Mouse (Mus musculus) liver, embryonic 14.5 days (tissue): ENCODE results near the gene Cct3. TPM values are rescaled to one million over a fixed set of nuclear protein-coding genes. Genes with fewer than 3 reads are reported as not detected.
"Not testable (repeated sequence)": the region's sequence is repeated elsewhere in the genome, so short reads cannot be mapped to it uniquely, and the experiment has no call there.

Source experiments
- ATAC-seq: fragments of 200-750 bp; cut with Nextera tagmentation; 2 replicates; pipeline ENCODE4 v1.8.0; 2017; ENCODE audit warnings: moderate number of reproducible peaks, mild to moderate bottlenecking, moderate library complexity; ENCODE audit not compliant: insufficient read depth
- DNase-seq, 3 experiments: peaks; one replicate each; pipeline ENCODE4 v3.0.0-alpha.2; 2012 to 2013; ENCODE audit warnings: low read depth in 3 of 3, low spot score in 3 of 3
- H3K27ac ChIP-seq: fragments of 300-500 bp; sonication (generic); 2 replicates; pipeline ENCODE4 v1.5.1; 2014; ENCODE audit warnings: moderate library complexity, mild to moderate bottlenecking, control low read depth, inconsistent platforms
- H3K27me3 ChIP-seq: fragments of 300-500 bp; sonication (generic); 2 replicates; pipeline ENCODE4 v1.6.1; 2014; ENCODE audit warnings: mild to moderate bottlenecking, low read length, moderate library complexity; ENCODE audit not compliant: control insufficient read depth, insufficient read depth
- H3K36me3 ChIP-seq: fragments of 300-500 bp; sonication (generic); replicated peaks from 2 replicates; pipeline ENCODE4 v1.6.1; 2014; ENCODE audit warnings: low read depth; ENCODE audit not compliant: control insufficient read depth, insufficient read depth
- H3K4me1 ChIP-seq, 2 experiments: fragments of 200-500 bp in 1 of 2; fragments of 300-500 bp in 1 of 2; sonication (generic) in 1 of 2; replicated peaks; 2 replicates each; pipeline ENCODE4 v1.6.1; 2012 to 2014; ENCODE audit warnings: antibody characterized with exemption in 1 of 2, inconsistent platforms in 1 of 2, low read length in 1 of 2; ENCODE audit not compliant: control insufficient read depth in 2 of 2, insufficient read depth in 2 of 2
- H3K4me2 ChIP-seq: fragments of 300-500 bp; sonication (generic); 2 replicates; pipeline ENCODE4 v1.6.1; 2014; ENCODE audit warnings: low read depth, mild to moderate bottlenecking, control low read depth, moderate library complexity
- H3K4me3 ChIP-seq, 2 experiments: fragments of 200-500 bp in 1 of 2; fragments of 300-500 bp in 1 of 2; sonication (generic) in 1 of 2; 2 replicates each; pipeline ENCODE4 v1.5.1; 2012 to 2014; ENCODE audit warnings: low read depth in 2 of 2, low read length in 2 of 2, mild to moderate bottlenecking in 2 of 2, control low read depth in 1 of 2, inconsistent platforms in 1 of 2, moderate library complexity in 1 of 2; ENCODE audit not compliant: insufficient read depth in 1 of 2
- H3K9ac ChIP-seq: fragments of 300-500 bp; sonication (generic); replicated peaks from 2 replicates; pipeline ENCODE4 v1.6.1; 2014; ENCODE audit warnings: mild to moderate bottlenecking, control low read depth, moderate library complexity
- H3K9me3 ChIP-seq: fragments of 300-500 bp; sonication (generic); 2 replicates; pipeline ENCODE4 v1.6.1; 2016; ENCODE audit warnings: low read length, mixed read lengths; ENCODE audit not compliant: control insufficient read depth
- WGBS: fragments of 180-500 bp; shearing (Covaris S2); extraction: QIAGEN DNeasy Blood & Tissue Kit; methylation state at CpG from one replicate; pipeline ENCODE4 v1.1.7; 2014; ENCODE audit not compliant: insufficient replicate concordance; 5-methylcytosine and 5-hydroxymethylcytosine counted together
- polyA plus RNA-seq, 2 experiments: library from polyadenylated mRNA; depleted of rRNA in 1 of 2; stranded (reverse) in 1 of 2; unstranded in 1 of 2; fragments of >200 nt; fragmentation: Nextera tagmentation in 1 of 2; extraction: Ambion mirVana in 1 of 2; gene quantifications; 2 replicates each; pipeline versions ENCODE4 v1.2.1 to v1.2.3; 2012 to 2014

Cct3 gene
- polyA plus RNA-seq, 2 experiments = 179 to 269 TPM

GRCm38 (mm10) chr3:88368511-88368910 is 71.6 kb downstream of the Cct3 start:
- not testable (repeated sequence) for ATAC-seq, H3K36me3 ChIP-seq, H3K4me3 ChIP-seq, H3K27ac ChIP-seq, H3K9ac ChIP-seq, H3K9me3 ChIP-seq, DNase-seq, H3K4me2 ChIP-seq
- WGBS = 72% methylated on average over 7 of the region's 7 CpGs
- Histone ChIP-seq H3K4me1 (peaks cover 14 to 15% of the 10 kb centered on the region in 2 experiments), H3K27me3 (peaks cover 17% of the 10 kb centered on the region)

Other genes starting within 250 kb of the Cct3 start
- gene Naxe, start 238.6 kb upstream of the Cct3 start, polyA plus RNA-seq (2012; rRNA removed) = 25.0 and 26.1 TPM in 2 replicates
- gene Naxe, start 238.6 kb upstream of the Cct3 start, polyA plus RNA-seq (2014; fragmentation: Nextera tagmentation; extraction: Ambion mirVana) = 59.6 and 67.7 TPM in 2 replicates
- not detected in 2 replicates for gene Ttc24, start 218.8 kb upstream of the Cct3 start, polyA plus RNA-seq (2012; rRNA removed)
- not detected in 2 replicates for gene Ttc24, start 218.8 kb upstream of the Cct3 start, polyA plus RNA-seq (2014; fragmentation: Nextera tagmentation; extraction: Ambion mirVana)
- 8.4 and 8.8 TPM in 2 replicates for gene Iqgap3, start 215.1 kb upstream of the Cct3 start, polyA plus RNA-seq (2012; rRNA removed)
- 6.7 and 7.6 TPM in 2 replicates for gene Iqgap3, start 215.1 kb upstream of the Cct3 start, polyA plus RNA-seq (2014; fragmentation: Nextera tagmentation; extraction: Ambion mirVana)
- gene Mef2d, start 154.7 kb upstream of the Cct3 start, polyA plus RNA-seq (2012; rRNA removed) = 10.3 and 11.1 TPM in 2 replicates
- gene Mef2d, start 154.7 kb upstream of the Cct3 start, polyA plus RNA-seq (2014; fragmentation: Nextera tagmentation; extraction: Ambion mirVana) = 6.4 and 7.5 TPM in 2 replicates
- gene Rhbg, start 42.4 kb upstream of the Cct3 start, polyA plus RNA-seq (2012; rRNA removed) = 5.6 and 7.8 TPM in 2 replicates
- 7.6 and 8.0 TPM in 2 replicates for gene Rhbg, start 42.4 kb upstream of the Cct3 start, polyA plus RNA-seq (2014; fragmentation: Nextera tagmentation; extraction: Ambion mirVana)
- not detected in 2 replicates for gene Gm38392, start 9.9 kb upstream of the Cct3 start, polyA plus RNA-seq (2012; rRNA removed)
- not detected in 2 replicates for gene Gm38392, start 9.9 kb upstream of the Cct3 start, polyA plus RNA-seq (2014; fragmentation: Nextera tagmentation; extraction: Ambion mirVana)
- 2.3 and 2.5 TPM in 2 replicates for gene Tsacc, start 117 bp upstream of the Cct3 start, polyA plus RNA-seq (2012; rRNA removed)
- 3.7 and 4.6 TPM in 2 replicates for gene Tsacc, start 117 bp upstream of the Cct3 start, polyA plus RNA-seq (2014; fragmentation: Nextera tagmentation; extraction: Ambion mirVana)
- gene Glmp, start 27.9 kb downstream of the Cct3 start, polyA plus RNA-seq (2012; rRNA removed) = 29.2 and 31.1 TPM in 2 replicates
- gene Glmp, start 27.9 kb downstream of the Cct3 start, polyA plus RNA-seq (2014; fragmentation: Nextera tagmentation; extraction: Ambion mirVana) = 51.6 and 52.4 TPM in 2 replicates
- 0.70 and 0.92 TPM in 2 replicates for gene Tmem79, start 39.0 kb downstream of the Cct3 start, polyA plus RNA-seq (2012; rRNA removed)
- gene Tmem79, start 39.0 kb downstream of the Cct3 start, polyA plus RNA-seq (2014; fragmentation: Nextera tagmentation; extraction: Ambion mirVana) = 0.92 and 1.0 TPM in 2 replicates
- 33.6 and 36.6 TPM in 2 replicates for gene Smg5, start 39.1 kb downstream of the Cct3 start, polyA plus RNA-seq (2012; rRNA removed)
- gene Smg5, start 39.1 kb downstream of the Cct3 start, polyA plus RNA-seq (2014; fragmentation: Nextera tagmentation; extraction: Ambion mirVana) = 18.8 and 23.7 TPM in 2 replicates
- gene Paqr6, start 67.5 kb downstream of the Cct3 start, polyA plus RNA-seq (2012; rRNA removed) = 7.8 and 8.7 TPM in 2 replicates
- 4.1 and 6.6 TPM in 2 replicates for gene Paqr6, start 67.5 kb downstream of the Cct3 start, polyA plus RNA-seq (2014; fragmentation: Nextera tagmentation; extraction: Ambion mirVana)
- gene Bglap3, start 75.6 kb downstream of the Cct3 start, polyA plus RNA-seq (2012; rRNA removed) = 0.27 and 0.38 TPM in 2 replicates
- 0.29 and 0.38 TPM in 2 replicates for gene Bglap3, start 75.6 kb downstream of the Cct3 start, polyA plus RNA-seq (2014; fragmentation: Nextera tagmentation; extraction: Ambion mirVana)
- gene Bglap2, start 81.6 kb downstream of the Cct3 start, polyA plus RNA-seq (2012; rRNA removed) = not detected in 2 replicates
- gene Bglap2, start 81.6 kb downstream of the Cct3 start, polyA plus RNA-seq (2014; fragmentation: Nextera tagmentation; extraction: Ambion mirVana) = not detected in 2 replicates
- gene Bglap, start 87.3 kb downstream of the Cct3 start, polyA plus RNA-seq (2012; rRNA removed) = not detected in 2 replicates
- gene Bglap, start 87.3 kb downstream of the Cct3 start, polyA plus RNA-seq (2014; fragmentation: Nextera tagmentation; extraction: Ambion mirVana) = not detected in 2 replicates
- gene Pmf1, start 113.2 kb downstream of the Cct3 start, polyA plus RNA-seq (2012; rRNA removed) = 59.1 and 60.6 TPM in 2 replicates
- 73.8 and 81.2 TPM in 2 replicates for gene Pmf1, start 113.2 kb downstream of the Cct3 start, polyA plus RNA-seq (2014; fragmentation: Nextera tagmentation; extraction: Ambion mirVana)
- gene Slc25a44, start 128.0 kb downstream of the Cct3 start, polyA plus RNA-seq (2012; rRNA removed) = 8.8 and 9.2 TPM in 2 replicates
- gene Slc25a44, start 128.0 kb downstream of the Cct3 start, polyA plus RNA-seq (2014; fragmentation: Nextera tagmentation; extraction: Ambion mirVana) = 9.9 and 11.7 TPM in 2 replicates
- gene Sema4a, start 164.1 kb downstream of the Cct3 start, polyA plus RNA-seq (2012; rRNA removed) = 12.7 and 17.8 TPM in 2 replicates
- gene Sema4a, start 164.1 kb downstream of the Cct3 start, polyA plus RNA-seq (2014; fragmentation: Nextera tagmentation; extraction: Ambion mirVana) = 9.1 and 10.5 TPM in 2 replicates
- 45.2 and 58.7 TPM in 2 replicates for gene Lmna, start 212.8 kb downstream of the Cct3 start, polyA plus RNA-seq (2012; rRNA removed)
- gene Lmna, start 212.8 kb downstream of the Cct3 start, polyA plus RNA-seq (2014; fragmentation: Nextera tagmentation; extraction: Ambion mirVana) = 115 and 132 TPM in 2 replicates
- gene Mex3a, start 235.3 kb downstream of the Cct3 start, polyA plus RNA-seq (2012; rRNA removed) = 1.1 and 1.3 TPM in 2 replicates
- gene Mex3a, start 235.3 kb downstream of the Cct3 start, polyA plus RNA-seq (2014; fragmentation: Nextera tagmentation; extraction: Ambion mirVana) = 0.74 and 0.82 TPM in 2 replicates